Mouse (Mus musculus): ENCODE measurements around the gene Ifna15. TPM values are rescaled to one million over a fixed set of nuclear protein-coding genes. Genes with fewer than 3 reads are reported as not detected.

Gene Ifna15
- polyA plus RNA-seq, 1 experiment = not detected

DNA sequence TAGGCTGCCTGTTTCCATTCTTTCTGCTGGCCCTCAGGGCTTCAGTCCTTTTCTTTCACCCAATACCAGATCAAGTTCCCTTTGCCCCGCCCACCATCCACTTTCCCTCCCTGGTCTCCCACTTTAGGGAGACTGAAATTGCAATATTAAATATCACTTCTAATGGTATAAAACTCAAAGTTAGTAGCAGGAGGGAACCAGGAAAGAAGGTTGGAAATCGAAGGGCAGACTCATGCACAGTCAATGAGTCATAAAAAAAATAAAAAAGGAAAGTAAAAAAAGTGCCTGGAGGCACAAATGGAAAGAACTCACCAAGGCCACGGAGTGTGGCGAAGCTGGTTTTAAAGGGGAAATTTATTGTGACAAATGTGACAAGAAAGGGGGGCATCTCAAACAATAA, 27.8 kb downstream of the Ifna15 start:
- Histone ChIP-seq H3K36me3 (ENCODE audit: control insufficient read depth, insufficient read depth, low read length) (no peaks in the 10 kb centered on the region), H3K27ac (ENCODE audit: insufficient read depth, low read length) (no peak overlapping the region), H3K27me3 (ENCODE audit: control insufficient read depth, insufficient read depth, low read length) (no peaks in the 10 kb centered on the region), H3K4me3 (ENCODE audit: extremely low read depth, insufficient read depth, insufficient read length) (no peak overlapping the region), H3K4me1 (ENCODE audit: control insufficient read depth, insufficient read depth, insufficient read length) (no peaks in the 10 kb centered on the region)
- WGBS = 82% methylated on average over 4 of the region's 4 CpGs
- TF ChIP-seq POLR2A (IDR thresholded peaks at IDR 0.05; ENCODE audit: low read depth, low read length) (no peak), CTCF (IDR thresholded peaks at IDR 0.05; ENCODE audit: extremely low read depth, insufficient read depth, insufficient read length, insufficient replicate concordance) (no peak)
- DNase-seq (ENCODE audit: low read depth in 1 of 2, low spot score in 2 of 2) = no peak

DNA sequence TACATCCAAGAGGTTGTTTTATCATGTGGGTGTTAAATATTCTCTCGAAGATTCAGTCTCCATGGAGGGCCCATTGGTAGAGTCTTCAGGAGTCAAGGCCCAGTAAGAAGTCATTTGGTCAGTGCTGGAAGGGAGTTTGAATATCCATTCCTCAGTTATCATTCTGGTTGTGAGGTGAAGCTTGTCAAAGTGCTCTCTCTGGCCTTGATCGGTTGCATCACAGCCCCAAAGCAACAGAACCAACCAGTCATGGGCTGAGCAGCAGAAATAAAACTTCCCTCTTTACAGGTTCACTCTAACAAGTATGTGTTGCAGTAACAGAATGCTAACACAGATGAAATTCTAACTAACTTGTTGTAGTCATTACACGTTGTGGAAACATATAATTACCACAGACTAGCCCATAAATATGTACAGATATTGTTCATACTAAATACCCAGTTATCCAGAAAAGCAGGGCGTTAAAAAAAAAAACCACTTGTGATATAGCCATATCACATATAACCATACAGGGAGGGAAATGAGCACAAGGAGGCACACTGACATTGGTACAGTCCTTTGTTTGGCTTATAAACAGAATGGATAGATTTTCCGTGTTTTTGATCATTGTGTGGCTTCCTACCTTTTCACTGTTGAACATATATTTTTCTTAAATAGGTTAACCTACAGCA, 31.5 kb downstream of the Ifna15 start:
- Histone ChIP-seq H3K4me3 (ENCODE audit: extremely low read depth, insufficient read depth, insufficient read length) (no peak overlapping the region), H3K4me1 (ENCODE audit: control insufficient read depth, insufficient read depth, insufficient read length) (no peaks in the 10 kb centered on the region), H3K36me3 (ENCODE audit: control insufficient read depth, insufficient read depth, low read length) (no peaks in the 10 kb centered on the region), H3K27me3 (ENCODE audit: control insufficient read depth, insufficient read depth, low read length) (no peaks in the 10 kb centered on the region), H3K27ac (ENCODE audit: insufficient read depth, low read length) (no peak overlapping the region)
- WGBS = 82% methylated on average over 5 of the region's 5 CpGs
- no peak for DNase-seq (ENCODE audit: low read depth in 1 of 2, low spot score in 2 of 2)
- TF ChIP-seq POLR2A (IDR thresholded peaks at IDR 0.05; ENCODE audit: low read depth, low read length) (no peak), CTCF (IDR thresholded peaks at IDR 0.05; ENCODE audit: extremely low read depth, insufficient read depth, insufficient read length, insufficient replicate concordance) (no peak)

DNA sequence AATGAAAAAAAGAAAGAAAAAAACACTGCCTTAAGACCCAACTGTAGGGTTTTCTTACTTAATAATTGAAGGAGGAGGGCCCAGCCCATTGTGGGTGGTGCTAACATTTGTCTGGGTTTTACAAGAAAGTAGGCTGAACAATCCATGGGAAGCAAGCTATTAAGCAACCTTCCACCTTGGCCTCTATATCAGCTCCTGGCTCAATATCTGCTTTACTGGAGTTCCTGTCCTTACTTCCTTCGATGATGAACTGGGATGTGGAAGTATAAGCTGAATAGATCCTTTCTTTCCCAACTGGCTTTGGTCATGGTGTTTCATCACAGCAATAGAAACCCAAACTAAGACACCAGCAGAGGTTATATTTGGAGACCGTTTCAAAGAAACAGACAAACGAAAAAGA, 32.7 kb downstream of the Ifna15 start:
- WGBS = 78% methylated on average over 3 of the region's 3 CpGs
- Histone ChIP-seq H3K27me3 (ENCODE audit: control insufficient read depth, insufficient read depth, low read length) (no peaks in the 10 kb centered on the region), H3K27ac (ENCODE audit: insufficient read depth, low read length) (no peak overlapping the region), H3K36me3 (ENCODE audit: control insufficient read depth, insufficient read depth, low read length) (no peaks in the 10 kb centered on the region), H3K4me3 (ENCODE audit: extremely low read depth, insufficient read depth, insufficient read length) (no peak overlapping the region), H3K4me1 (ENCODE audit: control insufficient read depth, insufficient read depth, insufficient read length) (no peaks in the 10 kb centered on the region)
- no peak for DNase-seq (ENCODE audit: low read depth in 1 of 2, low spot score in 2 of 2)
- TF ChIP-seq CTCF (IDR thresholded peaks at IDR 0.05; ENCODE audit: extremely low read depth, insufficient read depth, insufficient read length, insufficient replicate concordance) (no peak), POLR2A (IDR thresholded peaks at IDR 0.05; ENCODE audit: low read depth, low read length) (no peak)

DNA sequence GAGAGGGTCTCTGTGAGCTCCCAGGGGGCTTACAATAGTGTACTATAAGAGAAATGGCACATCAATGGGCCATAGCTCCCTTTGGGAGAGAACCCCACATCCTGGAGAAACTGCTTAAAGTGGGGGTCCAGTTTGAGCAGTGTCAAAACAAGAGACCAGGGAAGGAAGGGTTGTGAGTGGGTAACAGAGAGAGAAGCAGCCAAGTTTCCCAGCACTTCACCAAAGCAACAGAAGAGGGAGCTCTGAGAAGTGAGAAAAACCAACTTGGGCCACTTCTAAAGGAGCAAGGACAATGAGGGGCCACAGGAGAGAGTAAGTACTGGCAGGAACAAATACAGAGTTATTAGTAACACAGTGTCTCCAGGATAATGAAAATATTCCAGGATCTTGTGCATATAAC, 34.8 kb downstream of the Ifna15 start:
- TF ChIP-seq POLR2A (IDR thresholded peaks at IDR 0.05; ENCODE audit: low read depth, low read length) (no peak), CTCF (IDR thresholded peaks at IDR 0.05; ENCODE audit: extremely low read depth, insufficient read depth, insufficient read length, insufficient replicate concordance) (no peak)
- no peaks in the 10 kb centered on the region for H3K4me1 ChIP-seq (ENCODE audit: control insufficient read depth, insufficient read depth, insufficient read length)
- DNase-seq (ENCODE audit: low read depth in 1 of 2, low spot score in 2 of 2) = no peak
- no peaks in the 10 kb centered on the region for H3K27me3 ChIP-seq (ENCODE audit: control insufficient read depth, insufficient read depth, low read length)
- H3K36me3 ChIP-seq (ENCODE audit: control insufficient read depth, insufficient read depth, low read length) = no peaks in the 10 kb centered on the region
- H3K4me3 ChIP-seq (ENCODE audit: extremely low read depth, insufficient read depth, insufficient read length) = no peak overlapping the region
- H3K27ac ChIP-seq (ENCODE audit: insufficient read depth, low read length) = no peak overlapping the region

DNA sequence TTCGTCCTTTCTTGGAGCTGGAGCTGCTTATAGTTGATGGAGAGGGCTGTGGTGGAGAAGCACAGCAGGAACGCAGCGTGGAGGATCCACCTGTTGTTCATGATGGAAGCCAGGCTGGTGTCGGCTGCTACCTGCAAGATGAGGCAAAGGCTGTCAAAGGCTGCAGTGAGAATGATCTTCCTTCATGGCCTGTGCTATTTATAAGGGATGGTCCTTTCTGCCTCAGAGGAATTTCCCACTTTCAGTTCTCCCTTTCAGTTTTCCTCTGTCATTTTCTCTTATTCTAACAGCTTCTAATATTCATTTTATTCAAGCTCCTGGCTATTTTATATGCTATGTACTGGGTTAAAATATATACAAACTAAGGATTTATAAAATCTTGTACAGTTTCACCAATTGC, 35.4 kb downstream of the Ifna15 start, which contains the start of gene Ifnb1:
Ifnb1 (minus strand) TSS at position 101 of the 400 bp plus-strand sequence.
- no peak for DNase-seq (ENCODE audit: low read depth in 1 of 2, low spot score in 2 of 2)
- Histone ChIP-seq H3K27ac (ENCODE audit: insufficient read depth, low read length) (no peak within 1 kb of the TSS), H3K27me3 (ENCODE audit: control insufficient read depth, insufficient read depth, low read length) (no peaks in the 10 kb centered on the region), H3K4me1 (ENCODE audit: control insufficient read depth, insufficient read depth, insufficient read length) (no peaks in the 10 kb centered on the region), H3K36me3 (ENCODE audit: control insufficient read depth, insufficient read depth, low read length) (no peaks in the 10 kb centered on the region), H3K4me3 (ENCODE audit: extremely low read depth, insufficient read depth, insufficient read length) (no peak within 1 kb of the TSS)
- 93% methylated on average over 4 of the region's 4 CpGs for WGBS
- TF ChIP-seq POLR2A (IDR thresholded peaks at IDR 0.05; ENCODE audit: low read depth, low read length) = no peak

DNA sequence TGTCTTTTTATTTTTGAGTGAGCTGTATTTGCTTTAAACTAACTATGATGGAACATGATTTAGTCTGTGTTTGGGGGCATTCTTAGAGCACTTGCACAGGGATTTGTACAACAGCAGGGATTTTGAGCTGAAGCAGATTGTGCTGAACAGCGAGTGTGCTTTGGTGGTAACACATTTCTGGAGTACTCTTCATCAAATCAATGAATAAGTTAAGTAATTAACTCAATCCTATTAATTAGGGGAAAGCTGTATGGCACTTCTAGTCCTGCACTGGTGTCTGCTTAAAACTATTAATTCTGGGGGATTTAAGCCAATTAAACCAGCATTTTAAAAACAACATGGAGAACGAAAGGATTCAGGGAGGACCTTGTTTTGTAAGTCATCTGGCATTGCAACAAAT, 40.1 kb downstream of the Ifna15 start:
- peaks cover 2% of the 10 kb centered on the region; the same call in 1 of the 2 replicates for H3K4me1 ChIP-seq (ENCODE audit: control insufficient read depth, insufficient read depth, insufficient read length)
- 92% methylated on average over 2 of the region's 2 CpGs for WGBS

DNA sequence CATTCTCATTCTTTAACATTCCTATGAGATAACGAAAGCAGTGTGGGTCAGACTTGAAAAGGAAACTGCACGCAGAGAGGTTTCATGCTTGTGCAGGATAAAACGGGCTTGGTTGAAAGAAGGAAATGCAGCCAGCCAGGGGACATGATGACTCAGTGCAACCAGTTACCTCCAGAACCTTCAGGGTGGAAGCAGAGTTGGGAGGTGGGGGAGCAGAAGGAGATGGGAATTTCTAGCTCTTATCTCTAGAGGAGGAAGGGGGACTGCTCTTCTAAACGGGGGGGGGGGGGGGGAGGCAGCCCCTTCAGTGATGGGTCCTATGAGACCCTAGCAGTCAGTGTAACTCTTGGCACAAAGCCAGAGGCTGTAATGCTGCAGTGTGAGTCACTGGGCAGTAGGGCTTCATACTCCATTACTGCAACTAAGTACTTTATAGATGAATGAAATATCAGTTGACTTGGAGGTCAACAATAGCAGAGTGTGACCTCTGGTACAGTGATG, 42.3 kb downstream of the Ifna15 start:
- Histone ChIP-seq H3K4me3 (ENCODE audit: extremely low read depth, insufficient read depth, insufficient read length) (no peak overlapping the region), H3K27me3 (ENCODE audit: control insufficient read depth, insufficient read depth, low read length) (no peaks in the 10 kb centered on the region), H3K4me1 (ENCODE audit: control insufficient read depth, insufficient read depth, insufficient read length) (peaks cover 2% of the 10 kb centered on the region; the same call in 1 of the 2 replicates), H3K36me3 (ENCODE audit: control insufficient read depth, insufficient read depth, low read length) (no peaks in the 10 kb centered on the region), H3K27ac (ENCODE audit: insufficient read depth, low read length) (no peak overlapping the region)
- 2% methylated on average over 4 of the region's 4 CpGs for WGBS
- TF ChIP-seq CTCF (IDR thresholded peaks at IDR 0.05; ENCODE audit: extremely low read depth, insufficient read depth, insufficient read length, insufficient replicate concordance) (no peak), POLR2A (IDR thresholded peaks at IDR 0.05; ENCODE audit: low read depth, low read length) (no peak)
- no peak for DNase-seq (ENCODE audit: low read depth in 1 of 2, low spot score in 2 of 2)

More for the DNA sequence above, 40.1 kb downstream of the Ifna15 start:
- TF ChIP-seq CTCF (IDR thresholded peaks at IDR 0.05; ENCODE audit: extremely low read depth, insufficient read depth, insufficient read length, insufficient replicate concordance) (no peak), POLR2A (IDR thresholded peaks at IDR 0.05; ENCODE audit: low read depth, low read length) (no peak)
- no peak for DNase-seq (ENCODE audit: low read depth in 1 of 2, low spot score in 2 of 2)
- H3K36me3 ChIP-seq (ENCODE audit: control insufficient read depth, insufficient read depth, low read length) = no peaks in the 10 kb centered on the region
- H3K27me3 ChIP-seq (ENCODE audit: control insufficient read depth, insufficient read depth, low read length) = no peaks in the 10 kb centered on the region
- no peak overlapping the region for H3K27ac ChIP-seq (ENCODE audit: insufficient read depth, low read length)
- no peak overlapping the region for H3K4me3 ChIP-seq (ENCODE audit: extremely low read depth, insufficient read depth, insufficient read length)

Data from spleen, adult 2 months (tissue).